Mouse (Mus musculus): ENCODE measurements around the gene Gmds.

Gene Gmds

GRCm38 (mm10) chr13:32268284-32268683 is 70.3 kb downstream of the Gmds start:
- no peak for DNase-seq (ENCODE audit: extremely low read depth, insufficient read length, low spot score)

GRCm38 (mm10) chr13:32267184-32267775 is 71.3 kb downstream of the Gmds start:
- peak; percentile 52 for DNase-seq (ENCODE audit: extremely low read depth, insufficient read length, low spot score)

- DNase-seq (ENCODE audit: extremely low read depth, insufficient read length, low spot score): no peak
Measured at GRCm38 (mm10) chr13:32266721-32267120, 71.8 kb downstream of the Gmds start.

- DNase-seq (ENCODE audit: extremely low read depth, insufficient read length, low spot score): no peak
Measured at GRCm38 (mm10) chr13:32256121-32256520, 82.4 kb downstream of the Gmds start.

- DNase-seq (ENCODE audit: extremely low read depth, insufficient read length, low spot score): no peak
Measured at GRCm38 (mm10) chr13:32252276-32252675, 86.3 kb downstream of the Gmds start.

GRCm38 (mm10) chr13:32242200-32242599 is 96.3 kb downstream of the Gmds start:
- DNase-seq (ENCODE audit: extremely low read depth, insufficient read length, low spot score): no peak

- no peak for DNase-seq (ENCODE audit: extremely low read depth, insufficient read length, low spot score)
Measured at GRCm38 (mm10) chr13:32236269-32236678, 102.3 kb downstream of the Gmds start.

- DNase-seq (ENCODE audit: extremely low read depth, insufficient read length, low spot score): no peak
Measured at GRCm38 (mm10) chr13:32235046-32235445, 103.5 kb downstream of the Gmds start.

GRCm38 (mm10) chr13:32234019-32234418 is 104.5 kb downstream of the Gmds start:
- DNase-seq (ENCODE audit: extremely low read depth, insufficient read length, low spot score): no peak

- DNase-seq (ENCODE audit: extremely low read depth, insufficient read length, low spot score): no peak
Measured at GRCm38 (mm10) chr13:32232391-32232790, 106.1 kb downstream of the Gmds start.

- DNase-seq (ENCODE audit: extremely low read depth, insufficient read length, low spot score): no peak
Measured at GRCm38 (mm10) chr13:32231956-32232355, 106.6 kb downstream of the Gmds start.

- no peak for DNase-seq (ENCODE audit: extremely low read depth, insufficient read length, low spot score)
Measured at GRCm38 (mm10) chr13:32227874-32228562, 110.5 kb downstream of the Gmds start.

GRCm38 (mm10) chr13:32217647-32218046 is 120.9 kb downstream of the Gmds start:
- DNase-seq (ENCODE audit: extremely low read depth, insufficient read length, low spot score): no peak

GRCm38 (mm10) chr13:32213702-32214452 is 124.7 kb downstream of the Gmds start:
- peak; percentile 13 for DNase-seq (ENCODE audit: extremely low read depth, insufficient read length, low spot score)

- no peak for DNase-seq (ENCODE audit: extremely low read depth, insufficient read length, low spot score)
Measured at GRCm38 (mm10) chr13:32212125-32212524, 126.4 kb downstream of the Gmds start.

GRCm38 (mm10) chr13:32207172-32207908 is 131.2 kb downstream of the Gmds start:
- no peak for DNase-seq (ENCODE audit: extremely low read depth, insufficient read length, low spot score)

GRCm38 (mm10) chr13:32179906-32180305 is 158.6 kb downstream of the Gmds start:
- DNase-seq (ENCODE audit: extremely low read depth, insufficient read length, low spot score): no peak

GRCm38 (mm10) chr13:32178682-32179081 is 159.9 kb downstream of the Gmds start:
- DNase-seq (ENCODE audit: extremely low read depth, insufficient read length, low spot score): no peak

- DNase-seq (ENCODE audit: extremely low read depth, insufficient read length, low spot score): no peak
Measured at GRCm38 (mm10) chr13:32177852-32178453, 160.6 kb downstream of the Gmds start.

GRCm38 (mm10) chr13:32175028-32175427 is 163.5 kb downstream of the Gmds start:
- DNase-seq (ENCODE audit: extremely low read depth, insufficient read length, low spot score): no peak

GRCm38 (mm10) chr13:32169173-32169572 is 169.4 kb downstream of the Gmds start:
- no peak for DNase-seq (ENCODE audit: extremely low read depth, insufficient read length, low spot score)
